Mouse (Mus musculus) spleen, postnatal 36 days (tissue): ENCODE results near the gene Itpr1.
A peak's percentile ranks its signal among the peaks of the same experiment; 100 is the strongest.

Experiments used
- DNase-seq, 2 experiments: peaks; one replicate each; pipeline ENCODE4 v3.0.0; 2022; ENCODE audit warnings: low spot score in 2 of 2, mixed read lengths in 1 of 2

Itpr1 gene

DNA sequence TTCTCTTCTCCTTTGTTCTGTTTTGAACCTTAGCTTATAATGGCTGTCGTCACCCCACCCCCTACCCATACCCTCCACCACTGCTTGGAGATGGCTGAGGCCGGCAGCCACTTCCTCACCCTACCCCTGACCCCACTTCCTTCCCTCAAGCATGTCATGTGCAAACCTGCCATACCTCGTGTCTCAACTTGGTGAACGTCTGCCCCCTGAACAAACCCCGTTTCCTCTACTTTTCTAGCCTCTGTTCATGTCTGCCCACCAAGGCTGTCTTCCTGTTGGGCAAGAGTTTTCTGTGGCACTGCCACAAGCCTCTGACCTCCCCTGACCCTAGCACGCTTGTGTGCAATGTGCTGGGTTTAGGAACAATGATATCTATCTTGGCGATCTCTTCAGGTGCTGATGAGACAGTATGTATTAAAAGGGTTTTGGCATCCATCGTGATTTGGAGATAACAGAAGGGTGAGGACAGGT is 253.2 kb downstream of the Itpr1 start:
- peak; percentile 50 to 53 for DNase-seq

DNA sequence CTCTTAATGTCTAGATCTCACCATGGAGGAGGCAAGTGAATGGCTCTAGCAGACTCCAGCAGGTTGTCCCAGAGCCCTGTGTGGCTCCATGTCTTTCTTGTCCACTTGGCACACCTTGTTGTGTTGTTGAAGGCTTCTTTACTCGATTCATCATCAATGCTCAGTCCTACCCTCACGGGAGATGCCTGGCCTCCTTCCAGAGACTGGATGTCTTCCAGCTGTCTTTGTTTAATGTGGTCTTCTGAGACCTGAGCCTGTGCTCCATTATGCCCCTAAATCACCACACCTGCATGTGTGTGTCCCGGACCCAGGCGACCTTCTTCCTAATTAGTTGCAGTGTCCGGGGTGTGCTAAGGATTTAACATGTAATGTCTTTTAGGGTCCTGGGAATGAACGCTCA is 254.7 kb downstream of the Itpr1 start:
- no peak for DNase-seq

DNA sequence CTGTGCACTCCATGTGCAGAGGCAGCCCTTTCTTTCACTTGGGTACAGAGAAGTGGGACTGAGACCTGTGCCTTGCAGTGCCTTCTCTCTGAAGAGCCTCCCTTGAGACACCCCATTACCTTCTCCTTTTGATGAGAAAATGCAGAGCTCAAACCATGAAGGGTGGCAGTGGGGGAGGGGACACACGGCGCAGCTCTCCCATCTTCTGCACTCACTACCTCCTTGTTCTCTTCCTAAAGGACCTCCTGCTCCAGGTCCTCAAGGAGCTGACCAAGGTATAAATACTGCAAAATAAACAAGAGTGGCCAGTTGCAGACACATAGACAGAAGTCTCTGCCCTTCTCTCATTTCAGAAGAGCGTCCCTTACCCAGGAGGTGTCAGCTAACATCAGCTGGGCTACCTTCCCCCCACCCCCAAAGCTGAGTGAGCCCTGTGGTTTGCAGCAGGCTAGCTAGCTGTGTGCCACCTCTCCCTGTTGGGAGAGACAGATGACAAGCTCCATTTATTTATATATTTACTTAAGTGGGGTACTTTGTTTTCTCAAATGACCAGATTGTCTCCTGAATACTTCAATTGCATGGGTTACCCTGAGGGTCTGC is 255.4 kb downstream of the Itpr1 start:
- DNase-seq, result peak; percentile 37 to 46

DNA sequence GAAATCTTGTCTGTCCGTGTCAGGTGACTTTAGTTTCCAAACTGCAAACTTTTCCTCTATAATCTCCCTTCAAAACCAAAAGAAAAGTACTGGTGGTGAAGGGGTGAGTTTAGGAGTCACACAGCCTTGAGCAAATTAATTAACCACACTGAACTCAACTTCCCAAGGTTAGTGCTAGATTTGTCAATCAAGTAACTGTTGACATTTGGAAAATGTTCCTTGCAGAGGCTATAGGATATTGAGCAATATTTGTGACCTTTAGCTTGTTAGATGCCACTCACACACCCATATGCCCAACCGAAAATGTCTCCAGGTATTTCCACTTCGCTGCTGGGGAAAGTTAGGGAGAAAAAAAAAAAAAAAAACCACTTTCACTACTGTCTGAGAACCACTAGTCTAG is 259.0 kb downstream of the Itpr1 start:
- DNase-seq, result no peak

DNA sequence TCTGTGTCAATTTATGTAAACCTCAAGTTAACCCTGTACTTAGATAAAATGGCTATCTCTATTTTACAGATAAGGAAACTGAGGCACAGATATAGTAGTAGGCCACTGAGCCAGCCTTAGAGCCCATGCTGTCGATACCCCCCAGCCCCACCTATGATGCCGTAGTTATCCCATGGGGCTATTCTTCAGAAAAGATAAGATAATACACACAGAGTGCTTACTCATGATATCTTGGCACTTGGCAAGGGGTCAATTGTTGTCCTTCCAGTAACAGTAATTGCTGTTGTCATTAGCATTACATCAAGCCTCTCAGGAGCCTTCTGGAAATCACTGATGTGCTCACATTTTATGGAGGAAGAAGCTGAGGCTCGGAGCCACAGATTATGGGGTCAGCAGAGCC is 259.9 kb downstream of the Itpr1 start:
- no peak for DNase-seq

DNA sequence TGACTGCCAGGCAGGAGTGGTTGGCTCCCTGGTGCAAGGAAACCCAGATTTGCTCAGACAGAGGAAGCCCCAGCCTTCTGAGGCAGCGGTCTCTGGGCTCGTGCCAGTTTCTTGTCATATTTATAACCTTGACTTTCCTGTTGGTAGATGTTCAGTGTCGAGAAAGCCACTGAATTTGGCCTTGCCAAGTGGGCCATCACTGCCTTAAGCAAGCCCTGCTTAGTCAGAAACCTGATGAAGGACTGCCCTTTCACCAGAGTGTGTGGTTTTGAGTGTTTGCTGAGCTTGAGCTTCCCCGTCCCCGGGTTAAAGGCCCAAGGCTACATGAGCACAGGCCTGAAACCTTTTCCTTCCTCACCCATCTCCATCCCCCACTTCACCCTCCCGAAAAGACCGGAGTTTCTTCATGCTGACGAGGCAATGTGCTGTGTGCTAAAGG is 263.9 kb downstream of the Itpr1 start:
- peak; percentile 21 to 50 for DNase-seq

DNA sequence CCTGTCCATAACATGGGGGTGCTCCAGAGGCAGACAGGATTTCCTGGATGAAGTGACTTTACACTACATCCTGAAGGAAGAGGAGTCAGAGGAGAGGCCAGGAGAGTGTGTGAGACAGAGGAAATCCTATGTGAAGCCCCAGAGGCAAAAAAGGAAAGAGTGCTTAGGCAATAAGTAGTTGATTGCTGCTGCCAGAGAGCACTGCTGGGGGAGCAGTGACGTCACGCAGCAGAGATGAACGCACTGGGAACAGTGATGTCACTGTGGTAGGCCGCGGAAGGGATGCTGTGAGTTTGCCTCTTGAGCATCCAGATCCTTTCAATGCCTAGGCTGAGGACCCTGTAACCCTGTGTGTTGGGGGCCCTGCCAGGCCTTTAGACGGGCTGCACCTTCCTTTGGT is 264.7 kb downstream of the Itpr1 start:
- no peak for DNase-seq

DNA sequence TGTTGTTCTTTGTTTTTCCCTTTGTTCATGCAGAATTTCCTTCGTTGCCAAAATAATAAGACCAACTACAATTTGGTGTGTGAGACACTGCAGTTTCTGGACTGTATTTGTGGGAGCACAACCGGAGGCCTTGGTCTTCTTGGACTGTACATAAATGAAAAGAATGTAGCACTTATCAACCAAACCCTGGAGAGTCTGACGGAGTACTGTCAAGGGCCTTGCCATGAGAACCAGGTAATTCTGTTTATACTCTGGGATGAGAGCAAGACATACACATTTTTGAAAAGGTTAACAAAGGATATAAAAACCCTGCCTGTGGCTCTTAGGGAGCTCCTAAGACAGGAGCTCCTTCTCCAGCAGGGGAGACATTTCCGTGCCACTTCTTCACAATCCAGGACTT is 268.3 kb downstream of the Itpr1 start:
- DNase-seq, result no peak

DNA sequence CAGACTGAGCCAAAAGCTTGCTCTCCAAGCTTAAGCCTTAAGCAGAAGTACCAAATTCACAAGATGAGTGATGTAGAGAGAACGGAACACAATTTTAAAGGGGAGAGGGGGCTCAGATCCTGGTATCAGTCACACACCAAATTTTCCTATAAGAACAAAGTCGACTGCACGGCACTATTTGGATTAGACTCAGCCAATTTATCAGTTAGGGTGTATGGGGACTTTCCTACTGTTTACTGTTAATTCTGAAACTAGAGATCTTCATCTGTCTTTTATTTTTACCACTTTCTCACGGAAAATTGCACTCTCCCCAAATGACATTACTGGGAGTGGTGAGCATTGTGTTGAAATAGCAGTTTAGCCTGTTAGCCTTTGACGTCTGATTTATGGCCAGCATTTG is 269.6 kb downstream of the Itpr1 start:
- no peak for DNase-seq

DNA sequence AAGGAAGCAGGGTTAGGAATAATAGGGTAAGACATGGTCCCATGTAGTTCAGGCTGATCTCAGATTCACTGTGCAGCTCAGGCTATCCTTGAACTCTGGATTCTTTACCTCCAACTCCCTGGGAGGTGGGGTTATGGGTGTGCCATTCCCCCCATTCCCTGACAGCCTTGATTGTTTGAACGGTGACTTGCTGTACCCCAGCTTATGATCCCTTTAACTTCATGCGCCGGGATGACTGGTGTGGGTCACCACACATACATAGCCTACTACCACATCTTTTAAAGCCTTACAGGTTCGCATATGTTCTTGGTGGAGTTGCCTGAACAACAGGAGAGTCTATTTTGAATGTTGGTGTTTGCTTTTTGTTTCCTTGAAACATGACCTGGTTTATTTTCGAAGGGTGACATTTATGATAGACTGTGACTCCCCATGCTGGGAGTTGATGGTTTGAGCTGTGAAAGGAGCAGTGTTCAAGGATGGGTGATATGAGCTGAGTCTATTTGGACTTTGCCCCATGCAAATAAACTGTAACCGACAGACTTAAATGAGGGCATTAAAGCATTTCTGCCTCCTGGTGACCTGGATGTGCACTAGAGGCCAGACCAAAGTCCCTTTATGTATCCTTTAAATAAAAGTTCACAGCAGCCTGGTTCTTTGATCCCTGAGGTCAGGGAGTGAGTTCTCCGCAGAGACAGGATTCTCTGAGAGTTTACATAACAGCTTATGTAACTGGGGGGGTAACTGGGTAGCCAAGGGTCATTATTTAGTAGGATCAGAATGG is 273.5 kb downstream of the Itpr1 start:
- DNase-seq, result no peak

DNA sequence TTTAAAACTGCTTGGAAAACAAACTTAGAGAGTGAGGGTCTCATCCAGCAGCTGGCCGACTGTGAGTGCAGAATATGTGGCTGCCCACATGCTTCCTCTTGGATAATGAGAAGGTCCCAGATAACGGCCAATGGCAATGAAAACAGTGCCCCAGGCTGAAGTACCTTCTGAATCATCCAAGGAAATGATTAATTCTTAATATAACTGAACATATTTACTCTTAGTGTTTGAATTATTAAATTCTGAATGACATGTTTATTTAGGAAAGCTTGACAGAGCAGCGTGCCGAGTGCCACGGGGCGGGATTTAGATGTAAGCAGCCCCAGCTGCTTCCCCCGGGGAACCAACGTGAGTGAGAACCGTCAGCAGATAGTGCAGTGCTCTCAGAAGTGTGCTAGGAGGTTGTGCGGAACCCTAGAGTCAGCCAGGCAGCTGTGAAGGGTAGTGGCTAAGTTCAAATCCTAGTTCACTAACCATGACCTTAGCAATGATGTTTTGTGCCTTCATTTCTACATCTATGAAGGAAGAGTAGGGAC is 274.5 kb downstream of the Itpr1 start:
- no peak for DNase-seq

DNA sequence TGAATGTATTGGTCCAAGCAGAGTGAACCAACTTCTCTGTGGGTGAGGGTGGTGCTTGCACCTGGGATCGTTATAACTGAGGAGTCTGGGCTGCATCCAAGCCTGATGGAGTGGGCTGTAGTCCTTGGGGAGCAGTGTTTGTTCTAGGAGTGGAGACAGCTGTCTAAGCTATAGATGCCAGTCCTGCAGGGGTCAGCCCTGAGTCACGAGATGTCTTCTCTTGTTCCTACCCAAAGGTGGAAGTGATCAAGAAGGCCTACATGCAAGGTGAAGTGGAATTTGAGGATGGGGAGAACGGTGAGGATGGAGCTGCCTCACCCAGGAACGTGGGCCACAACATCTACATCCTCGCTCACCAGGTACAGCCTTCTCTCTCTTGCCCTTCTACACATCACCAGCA is 275.4 kb downstream of the Itpr1 start:
- DNase-seq, result peak; percentile 19 to 21

DNA sequence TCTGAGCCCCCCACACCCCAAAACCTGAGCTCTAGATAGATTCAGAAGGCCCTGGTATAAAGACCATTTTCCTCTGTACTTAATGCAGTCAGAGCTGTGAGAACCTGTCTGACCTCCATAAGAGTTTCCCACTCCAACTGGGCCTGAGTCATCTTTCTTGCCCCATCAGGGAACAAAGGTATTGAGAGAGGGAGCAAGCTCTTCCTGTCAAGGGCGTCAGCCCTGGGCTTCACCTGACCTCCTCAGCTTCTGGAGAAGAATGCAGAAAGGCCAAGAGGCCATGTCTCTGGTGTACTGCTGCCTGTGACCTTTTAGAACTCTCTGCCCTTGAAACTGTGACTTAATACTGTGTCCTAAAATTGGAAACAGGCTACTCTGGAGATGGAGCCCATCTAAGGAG is 279.1 kb downstream of the Itpr1 start:
- DNase-seq, result no peak

DNA sequence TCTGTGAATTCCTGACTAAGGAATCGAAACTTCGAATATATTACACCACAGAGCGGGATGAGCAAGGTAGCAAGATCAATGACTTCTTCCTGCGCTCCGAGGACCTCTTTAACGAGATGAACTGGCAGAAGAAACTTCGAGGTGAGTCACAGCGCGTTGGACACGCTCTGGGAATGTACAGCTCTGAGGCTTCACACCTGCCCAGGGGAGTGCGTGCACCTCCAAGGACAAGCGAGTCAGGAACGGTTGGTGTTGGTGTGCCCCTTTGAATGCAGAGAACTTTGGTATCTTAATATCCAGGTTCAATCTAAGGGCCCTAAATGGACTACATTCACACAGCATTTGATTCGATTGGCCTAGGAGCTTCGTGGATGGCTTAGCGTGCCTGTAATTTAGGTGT is 280.9 kb downstream of the Itpr1 start:
- DNase-seq, result no peak

DNA sequence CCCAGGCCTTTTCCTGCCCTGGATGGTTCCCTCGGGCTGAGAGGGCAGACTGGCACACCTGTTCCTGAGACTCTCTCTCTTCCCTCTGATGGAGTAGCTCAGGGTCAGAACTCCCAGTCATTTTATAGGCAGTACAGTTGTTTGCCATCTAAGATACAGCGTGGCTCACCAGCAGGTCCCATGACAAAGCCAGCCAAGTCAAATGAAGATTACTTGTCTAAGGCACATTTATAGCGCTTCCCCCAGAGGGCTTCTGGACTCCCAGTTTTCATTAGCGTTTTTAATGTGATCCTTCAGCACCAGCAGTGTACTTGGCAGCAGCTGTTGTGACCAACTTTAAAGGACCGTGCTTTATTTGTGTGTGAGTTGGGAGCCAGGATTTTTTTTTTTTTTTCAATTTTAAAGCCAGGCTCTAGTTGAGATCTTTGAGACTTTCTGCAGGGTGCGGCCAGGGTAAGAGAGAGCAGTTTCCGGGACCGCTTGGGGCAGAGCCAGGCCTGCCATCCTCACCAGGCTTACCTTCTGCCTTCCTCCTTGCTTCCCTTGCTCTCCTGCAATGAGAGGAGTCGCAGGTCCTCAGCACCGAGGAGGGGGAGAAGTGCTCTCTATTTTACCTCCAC is 281.4 kb downstream of the Itpr1 start:
- no peak for DNase-seq

DNA sequence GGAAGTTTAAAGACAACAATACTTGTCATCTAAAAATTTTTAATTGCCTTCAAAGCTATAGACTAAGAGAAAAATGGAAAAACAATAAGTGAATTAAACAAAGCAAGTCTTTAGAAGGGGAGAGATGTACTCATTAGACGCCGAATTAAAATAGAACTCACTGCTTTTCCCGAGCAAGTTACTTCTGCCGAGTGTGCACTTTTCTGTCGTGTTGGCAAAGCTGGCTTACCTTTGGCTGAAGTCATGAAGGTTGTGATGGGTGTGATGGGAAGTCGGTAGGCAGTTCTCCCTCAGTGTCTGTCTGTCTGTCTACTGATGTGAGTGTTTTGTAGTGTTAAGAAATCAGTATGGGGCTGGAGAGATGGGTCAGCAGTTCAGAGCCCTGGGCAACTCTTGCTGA is 282.1 kb downstream of the Itpr1 start:
- no peak for DNase-seq

DNA sequence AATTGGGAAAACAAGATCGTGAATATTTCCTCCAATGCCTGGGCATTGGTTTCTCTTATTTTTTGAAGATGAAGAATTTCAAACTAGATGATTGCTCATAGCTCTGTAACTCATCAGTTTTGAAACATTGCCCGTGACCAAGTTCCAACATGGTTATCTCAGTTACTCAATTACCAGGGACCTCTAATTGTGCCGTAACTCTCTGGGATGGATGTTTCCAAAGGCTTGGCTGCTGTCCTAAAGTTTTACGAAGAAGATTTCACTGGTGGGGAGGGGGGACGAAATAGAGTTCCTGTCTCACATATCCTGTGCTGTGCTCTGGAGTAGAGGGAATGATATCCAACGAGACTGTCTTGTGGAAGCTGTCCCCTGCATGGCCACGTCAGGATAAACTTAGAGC is 285.2 kb downstream of the Itpr1 start:
- no peak for DNase-seq

DNA sequence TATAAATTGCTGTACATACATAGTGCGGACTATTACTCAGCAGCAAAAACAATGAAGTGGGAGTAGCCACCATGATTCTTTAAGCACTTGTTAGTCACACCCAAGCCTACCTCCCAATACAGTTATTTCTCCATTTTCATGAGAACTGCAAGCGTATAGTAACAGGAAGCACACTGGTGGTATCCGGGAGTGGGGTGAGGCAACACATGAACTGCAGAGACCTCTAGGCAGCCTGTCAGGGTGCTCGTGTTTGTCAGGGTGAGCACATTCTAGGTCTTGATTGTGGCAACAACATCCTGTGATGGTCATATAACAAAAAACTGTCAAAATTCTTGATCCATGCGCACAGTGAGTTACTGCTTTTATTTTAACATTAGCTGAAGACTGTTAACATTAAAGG is 290.8 kb downstream of the Itpr1 start:
- peak; percentile 55 to 61 for DNase-seq

DNA sequence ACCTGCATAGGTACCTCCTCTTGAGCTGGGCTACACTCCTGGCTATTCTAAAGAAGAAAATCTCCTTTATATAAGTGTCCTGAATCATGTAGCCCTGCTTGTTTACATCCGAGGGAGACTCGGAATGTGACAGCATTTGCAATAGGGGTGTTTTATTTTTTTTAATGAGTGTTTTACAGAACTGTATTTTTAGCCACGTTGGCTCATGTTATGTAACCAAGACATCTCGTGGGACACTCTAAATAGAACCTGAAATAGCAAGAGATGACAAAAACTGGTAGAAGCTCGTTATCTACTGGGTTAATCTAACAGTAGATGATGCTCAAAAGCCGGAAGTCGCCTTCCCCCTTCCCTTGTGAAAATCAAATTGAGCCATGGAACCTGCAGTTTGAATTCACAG is 291.8 kb downstream of the Itpr1 start:
- DNase-seq, result no peak

DNA sequence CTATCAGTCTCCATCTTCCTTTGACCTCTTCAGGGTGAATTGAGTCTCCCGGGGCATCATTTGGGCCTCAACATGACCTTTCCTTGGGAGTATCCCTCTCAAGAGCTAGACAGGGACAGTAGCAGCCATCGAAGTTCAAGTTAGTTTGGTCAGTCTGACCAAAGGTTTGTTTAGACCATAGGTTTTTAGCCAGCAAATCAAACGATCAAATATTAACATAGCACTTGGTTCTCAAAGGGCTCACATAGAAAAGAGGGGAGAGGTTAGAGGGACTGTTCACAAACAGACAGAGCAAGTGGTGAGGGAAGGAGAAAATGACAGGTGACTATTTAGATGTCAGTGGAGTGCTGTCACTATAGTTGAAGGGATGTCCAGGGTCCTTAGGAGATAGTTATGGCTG is 293.3 kb downstream of the Itpr1 start:
- no peak for DNase-seq

DNA sequence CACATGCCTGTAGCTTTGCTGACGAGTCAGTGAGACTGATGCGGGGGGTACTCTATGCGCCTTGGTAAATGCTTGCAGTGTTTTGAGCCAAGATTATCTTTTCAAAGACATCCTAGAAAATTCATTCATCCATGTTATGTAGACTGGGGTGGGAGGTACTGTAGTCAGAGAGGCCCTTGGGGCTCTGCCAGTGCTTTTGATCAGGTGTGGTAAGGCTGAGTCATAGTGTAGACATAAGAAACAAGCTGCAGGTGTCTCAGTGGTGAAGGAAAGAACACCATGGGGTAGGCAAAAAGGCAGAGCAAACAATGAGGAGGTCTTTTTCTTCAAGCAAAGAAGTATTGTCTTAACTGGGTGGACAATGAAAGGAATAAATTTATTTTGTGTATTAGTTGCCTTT is 294.4 kb downstream of the Itpr1 start:
- no peak for DNase-seq

DNA sequence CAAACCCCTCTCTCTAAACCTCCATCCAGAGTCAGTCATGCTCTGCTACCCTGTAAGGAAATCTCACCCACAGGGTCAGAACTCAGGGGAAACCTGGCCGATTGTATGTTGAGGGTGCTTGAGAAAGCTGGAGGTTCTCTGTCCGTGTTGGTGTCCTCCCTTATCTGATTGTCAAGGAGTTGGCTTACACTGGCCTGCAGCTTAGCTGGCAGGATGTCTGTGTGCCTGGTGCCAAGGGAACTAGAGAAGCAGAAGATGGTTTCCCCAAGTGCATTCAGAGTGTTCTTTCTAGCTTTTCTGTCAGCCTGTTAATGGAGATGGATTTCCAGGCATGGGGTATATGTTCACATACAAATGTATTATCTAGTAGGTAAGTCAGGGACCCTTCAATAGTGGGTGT is 296.4 kb downstream of the Itpr1 start:
- no peak for DNase-seq

DNA sequence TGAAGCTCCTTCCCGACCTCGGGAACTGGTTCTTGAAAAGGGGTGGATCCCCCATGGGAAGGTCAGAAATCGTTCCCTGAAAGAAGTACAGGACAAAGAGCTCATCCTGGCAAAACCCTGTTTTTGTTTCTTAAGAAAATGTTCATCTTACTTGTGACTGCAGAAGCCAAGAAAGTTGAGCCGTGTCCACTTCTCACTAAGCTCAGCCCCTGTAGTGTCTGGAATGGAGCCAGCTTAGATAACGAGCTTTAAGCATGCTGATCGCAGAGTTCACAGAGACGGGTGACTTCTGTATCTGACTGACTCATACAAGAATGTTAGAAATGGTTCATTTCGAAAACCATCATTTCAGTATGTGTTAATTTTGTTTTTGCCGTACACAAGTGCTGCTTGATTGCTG is 297.2 kb downstream of the Itpr1 start:
- no peak for DNase-seq
